Mouse (Mus musculus): Measurements from ENCODE around the gene Pex1. TPM values are rescaled to one million over a fixed set of nuclear protein-coding genes. Genes with fewer than 3 reads are reported as not detected.
"Not testable (repeated sequence)": the region's sequence is repeated elsewhere in the genome, so short reads cannot be mapped to it uniquely, and the experiment has no call there.

Gene Pex1
- polyA plus RNA-seq, 1 experiment from 2014 or later: 10.9 TPM

- peaks cover 5% of the 10 kb centered on the region; the same call in 1 of the 2 replicates for H3K36me3 ChIP-seq (ENCODE audit: insufficient read depth, low read length)
- no peak overlapping the region for H3K27ac ChIP-seq (ENCODE audit: low read length)
- no peaks in the 10 kb centered on the region for H3K27me3 ChIP-seq (replicated peaks; ENCODE audit: insufficient read depth, low read length)
- no peak for DNase-seq (ENCODE audit: low spot score)
- no peak for TF ChIP-seq CTCF (IDR thresholded peaks at IDR 0.05)
- TF ChIP-seq EP300 (IDR thresholded peaks at IDR 0.05): no peak
- no peaks in the 10 kb centered on the region for H3K4me1 ChIP-seq (ENCODE audit: insufficient read depth, low read depth, low read length)
- H3K4me2 ChIP-seq (replicated peaks; ENCODE audit: low read depth, low read length): no peak overlapping the region
- no peak overlapping the region for H3K4me3 ChIP-seq (ENCODE audit: low read depth, low read length)
- ATAC-seq: no peak
- H3K9me3 ChIP-seq (ENCODE audit: low read length): no peaks in the 10 kb centered on the region
- 74% methylated on average over 3 of the region's 3 CpGs for WGBS
- H3K9ac ChIP-seq (replicated peaks; ENCODE audit: low read depth): no peak overlapping the region
Observed at GRCm38 (mm10) chr5:3600790-3601189, 4.9 kb downstream of the Pex1 start.

- Histone ChIP-seq H3K27me3 (replicated peaks; ENCODE audit: insufficient read depth, low read length) (no peaks in the 10 kb centered on the region), H3K36me3 (ENCODE audit: insufficient read depth, low read length) (peaks cover 21% of the 10 kb centered on the region), H3K4me3 (ENCODE audit: low read depth, low read length) (no peak overlapping the region), H3K9me3 (ENCODE audit: low read length) (no peaks in the 10 kb centered on the region), H3K27ac (ENCODE audit: low read length) (no peak overlapping the region), H3K4me2 (replicated peaks; ENCODE audit: low read depth, low read length) (no peak overlapping the region), H3K4me1 (ENCODE audit: insufficient read depth, low read depth, low read length) (no peaks in the 10 kb centered on the region), H3K9ac (replicated peaks; ENCODE audit: low read depth) (no peak overlapping the region)
- 95% methylated on average over 9 of the region's 9 CpGs for WGBS
- DNase-seq (ENCODE audit: low spot score) (no peak), ATAC-seq (no peak)
- TF ChIP-seq CTCF (IDR thresholded peaks at IDR 0.05) (no peak), EP300 (IDR thresholded peaks at IDR 0.05) (no peak)
Observed at GRCm38 (mm10) chr5:3607114-3607513, 11.2 kb downstream of the Pex1 start.

- H3K27me3 ChIP-seq (replicated peaks; ENCODE audit: insufficient read depth, low read length): no peaks in the 10 kb centered on the region
- ATAC-seq (no peak), DNase-seq (ENCODE audit: low spot score) (no peak)
- no peaks in the 10 kb centered on the region for H3K4me1 ChIP-seq (ENCODE audit: insufficient read depth, low read depth, low read length)
- H3K36me3 ChIP-seq (ENCODE audit: insufficient read depth, low read length): peaks cover 21% of the 10 kb centered on the region
- no peak overlapping the region for H3K9ac ChIP-seq (replicated peaks; ENCODE audit: low read depth)
- TF ChIP-seq EP300 (IDR thresholded peaks at IDR 0.05) (no peak), CTCF (IDR thresholded peaks at IDR 0.05) (no peak)
- H3K4me2 ChIP-seq (replicated peaks; ENCODE audit: low read depth, low read length): no peak overlapping the region
- 96% methylated on average over 7 of the region's 7 CpGs for WGBS
- H3K27ac ChIP-seq (ENCODE audit: low read length): no peak overlapping the region
- no peak overlapping the region for H3K4me3 ChIP-seq (ENCODE audit: low read depth, low read length)
- H3K9me3 ChIP-seq (ENCODE audit: low read length): no peaks in the 10 kb centered on the region
Observed at GRCm38 (mm10) chr5:3609241-3609640, 13.4 kb downstream of the Pex1 start.

GRCm38 (mm10) chr5:3611835-3612234, 16.0 kb downstream of the Pex1 start:
- H3K27me3 ChIP-seq (replicated peaks; ENCODE audit: insufficient read depth, low read length); H3K4me3 ChIP-seq (ENCODE audit: low read depth, low read length); DNase-seq (ENCODE audit: low spot score); H3K4me1 ChIP-seq (ENCODE audit: insufficient read depth, low read depth, low read length); H3K9me3 ChIP-seq (ENCODE audit: low read length); ATAC-seq; H3K36me3 ChIP-seq (ENCODE audit: insufficient read depth, low read length); H3K27ac ChIP-seq (ENCODE audit: low read length); H3K9ac ChIP-seq (replicated peaks; ENCODE audit: low read depth); H3K4me2 ChIP-seq (replicated peaks; ENCODE audit: low read depth, low read length): not testable (repeated sequence)
- 96% methylated on average over 2 of the region's 2 CpGs for WGBS

GRCm38 (mm10) chr5:3620486-3620885, 24.6 kb downstream of the Pex1 start:
- Histone ChIP-seq H3K27me3 (replicated peaks; ENCODE audit: insufficient read depth, low read length) (no peaks in the 10 kb centered on the region), H3K4me2 (replicated peaks; ENCODE audit: low read depth, low read length) (no peak overlapping the region), H3K36me3 (ENCODE audit: insufficient read depth, low read length) (peaks cover 5% of the 10 kb centered on the region; the same call in 1 of the 2 replicates), H3K27ac (ENCODE audit: low read length) (no peak overlapping the region), H3K4me3 (ENCODE audit: low read depth, low read length) (no peak overlapping the region), H3K4me1 (ENCODE audit: insufficient read depth, low read depth, low read length) (no peaks in the 10 kb centered on the region), H3K9me3 (ENCODE audit: low read length) (no peaks in the 10 kb centered on the region), H3K9ac (replicated peaks; ENCODE audit: low read depth) (no peak overlapping the region)
- TF ChIP-seq EP300 (IDR thresholded peaks at IDR 0.05) (no peak), CTCF (IDR thresholded peaks at IDR 0.05) (no peak)
- WGBS: 87% methylated on average over 7 of the region's 7 CpGs
- ATAC-seq: no peak
- no peak for DNase-seq (ENCODE audit: low spot score)

GRCm38 (mm10) chr5:3630055-3630454, 34.2 kb downstream of the Pex1 start:
- TF ChIP-seq CTCF (IDR thresholded peaks at IDR 0.05) (no peak), EP300 (IDR thresholded peaks at IDR 0.05) (no peak)
- no peak for DNase-seq (ENCODE audit: low spot score)
- Histone ChIP-seq H3K4me2 (replicated peaks; ENCODE audit: low read depth, low read length) (no peak overlapping the region), H3K27ac (ENCODE audit: low read length) (no peak overlapping the region), H3K27me3 (replicated peaks; ENCODE audit: insufficient read depth, low read length) (no peaks in the 10 kb centered on the region), H3K4me1 (ENCODE audit: insufficient read depth, low read depth, low read length) (no peaks in the 10 kb centered on the region), H3K9ac (replicated peaks; ENCODE audit: low read depth) (no peak overlapping the region), H3K36me3 (ENCODE audit: insufficient read depth, low read length) (peaks cover 5% of the 10 kb centered on the region; the same call in 1 of the 2 replicates), H3K9me3 (ENCODE audit: low read length) (no peaks in the 10 kb centered on the region), H3K4me3 (ENCODE audit: low read depth, low read length) (no peak overlapping the region)
- 91% methylated on average over 5 of the region's 5 CpGs for WGBS
- no peak for ATAC-seq
